Mouse (Mus musculus) spleen, adult 2 months (tissue): ENCODE results near the gene Smc4.

Source experiments
- CTCF ChIP-seq: fragments of 200-500 bp; IDR thresholded peaks from 2 replicates; pipeline ENCODE4 v1.5.1; 2011; ENCODE audit warnings: mild to moderate bottlenecking, inconsistent platforms; ENCODE audit not compliant: insufficient read depth, insufficient read length, insufficient replicate concordance; ENCODE audit errors: extremely low read depth
- POLR2A ChIP-seq: fragments of 200-500 bp; IDR thresholded peaks from 2 replicates; pipeline ENCODE4 v1.6.1; 2011; ENCODE audit warnings: low read depth, low read length, inconsistent platforms

DNA sequence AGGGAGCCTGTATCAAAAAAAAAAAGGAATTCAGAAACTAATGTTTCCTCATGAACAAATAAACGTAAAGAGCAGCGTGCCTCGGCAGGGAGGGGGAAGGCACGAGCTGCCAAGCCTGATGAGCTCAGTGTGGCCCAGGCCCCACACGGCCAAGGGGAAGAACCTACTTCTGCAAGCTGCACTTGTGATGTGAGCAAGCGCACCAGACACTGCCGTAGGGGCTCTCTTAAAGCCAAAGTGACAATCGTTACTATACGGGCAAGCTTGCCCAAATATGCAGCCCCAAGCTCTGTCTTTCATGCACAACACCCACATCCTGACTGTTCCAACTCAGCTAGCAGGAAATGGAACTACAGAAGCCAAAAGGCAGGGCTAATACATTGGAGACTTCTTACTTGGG lies 23.6 kb upstream of the Smc4 start:
- no peak for TF ChIP-seq CTCF
- TF ChIP-seq POLR2A = no peak
